Mouse (Mus musculus) frontal cortex, postnatal 36 days (tissue): ENCODE data around the gene Gp1ba.

ENCODE experiments used
- DNase-seq, 2 experiments: peaks; one replicate each; pipeline ENCODE4 v3.0.0; 2022; ENCODE audit warnings: low spot score in 2 of 2

The Gp1ba gene

GRCm38 (mm10) chr11:70653345-70654197, 14.6 kb downstream of the Gp1ba start:
- DNase-seq = no peak

- peak; percentile 57 to 69 for DNase-seq
Measured at GRCm38 (mm10) chr11:70654198-70654922, 15.4 kb downstream of the Gp1ba start, which contains the start of gene Pfn1. Gene Pfn1, minus strand, starts transcription at chr11:70654644.

- peak; percentile 69 to 77 for DNase-seq
Measured at GRCm38 (mm10) chr11:70654923-70655570, 16.1 kb downstream of the Gp1ba start.

- DNase-seq = no peak
Measured at GRCm38 (mm10) chr11:70655571-70656455, 16.9 kb downstream of the Gp1ba start.

- DNase-seq = no peak
Measured at GRCm38 (mm10) chr11:70656456-70656927, 17.6 kb downstream of the Gp1ba start.

- DNase-seq = no peak
Measured at GRCm38 (mm10) chr11:70656964-70657363, 18.0 kb downstream of the Gp1ba start, which contains the start of gene Eno3. Gene Eno3, plus strand, starts transcription at chr11:70657202.

GRCm38 (mm10) chr11:70657573-70657972, 18.7 kb downstream of the Gp1ba start:
- no peak for DNase-seq

GRCm38 (mm10) chr11:70657991-70658390, 19.1 kb downstream of the Gp1ba start:
- no peak for DNase-seq

- DNase-seq = no peak
Measured at GRCm38 (mm10) chr11:70658521-70658920, 19.6 kb downstream of the Gp1ba start.

GRCm38 (mm10) chr11:70658942-70659341, 20.0 kb downstream of the Gp1ba start:
- no peak for DNase-seq

GRCm38 (mm10) chr11:70660571-70660970, 21.6 kb downstream of the Gp1ba start:
- no peak for DNase-seq

- DNase-seq = no peak
Measured at GRCm38 (mm10) chr11:70663101-70663500, 24.2 kb downstream of the Gp1ba start.

GRCm38 (mm10) chr11:70663957-70664356, 25.0 kb downstream of the Gp1ba start:
- no peak for DNase-seq

GRCm38 (mm10) chr11:70664741-70665140, 25.8 kb downstream of the Gp1ba start:
- no peak for DNase-seq

GRCm38 (mm10) chr11:70666687-70667086, 27.8 kb downstream of the Gp1ba start:
- DNase-seq = no peak

- DNase-seq = no peak
Measured at GRCm38 (mm10) chr11:70667271-70668150, 28.6 kb downstream of the Gp1ba start.

GRCm38 (mm10) chr11:70668335-70668770, 29.4 kb downstream of the Gp1ba start:
- no peak for DNase-seq

GRCm38 (mm10) chr11:70668771-70669505, 30.0 kb downstream of the Gp1ba start, which contains the start of gene Spag7:
Gene Spag7, minus strand, starts transcription at chr11:70669416.
- DNase-seq = peak; percentile 97 to 99
